Mouse (Mus musculus) small intestine, adult 2 months (tissue): ENCODE results near the gene Unc5cl.

Experiments used
- CTCF ChIP-seq: fragments of 200-500 bp; IDR thresholded peaks from 2 replicates; pipeline ENCODE4 v1.5.1; 2012; ENCODE audit warnings: low read depth, mild to moderate bottlenecking, control low read depth, inconsistent platforms, low read length, moderate library complexity, mixed read lengths; ENCODE audit not compliant: insufficient replicate concordance, insufficient read length; ENCODE audit errors: extremely low read depth
- POLR2A ChIP-seq: fragments of 200-500 bp; IDR thresholded peaks from 2 replicates; pipeline ENCODE4 v1.6.1; 2012; ENCODE audit warnings: low read depth, mild to moderate bottlenecking, control low read depth, inconsistent platforms, low read length, moderate library complexity

DNA sequence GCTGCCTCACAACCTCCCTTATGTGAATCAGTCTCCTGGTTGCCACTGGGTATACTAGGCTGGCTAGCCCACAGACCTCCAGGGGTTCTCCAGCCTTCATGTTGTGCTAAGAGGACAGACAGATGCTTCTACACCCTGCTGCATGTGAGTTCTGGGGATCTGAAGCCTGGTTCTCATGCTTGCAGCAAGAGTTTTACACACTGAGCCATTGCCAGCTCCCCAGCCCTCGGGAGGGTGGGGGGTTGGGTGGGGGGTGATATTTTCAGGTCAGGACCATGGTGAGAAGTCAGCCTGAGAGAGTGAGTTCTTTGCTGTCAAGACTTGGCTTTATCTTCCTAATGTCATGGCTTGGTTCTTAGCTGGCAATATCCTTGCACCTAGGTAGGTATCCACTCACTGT, 35.9 kb upstream of the Unc5cl start:
- TF ChIP-seq CTCF = no peak
- no peak for TF ChIP-seq POLR2A
